Mouse (Mus musculus): ENCODE results near the gene Vmn2r43.
"Not testable (repeated sequence)": the region's sequence is repeated elsewhere in the genome, so short reads cannot be mapped to it uniquely, and the experiment has no call there.

The Vmn2r43 gene

DNA sequence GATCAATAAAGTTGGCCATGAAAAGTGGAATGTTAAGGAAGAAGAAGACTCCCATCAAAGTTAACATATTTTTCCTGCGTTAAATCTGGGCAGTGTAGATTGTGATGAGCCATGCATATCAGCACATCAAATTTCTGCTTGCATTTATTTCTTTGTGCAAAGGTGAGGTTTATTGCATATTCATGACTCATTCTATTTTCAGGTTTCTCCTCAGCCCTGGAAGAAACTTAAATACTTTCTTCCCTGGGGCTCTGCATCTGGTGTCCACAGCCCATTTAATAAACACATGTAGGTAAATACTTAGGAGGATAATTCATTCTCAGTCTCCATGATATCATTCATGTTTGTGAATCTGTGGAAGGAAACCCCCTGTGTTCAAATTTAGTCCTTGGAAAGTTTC lies at the start of gene Vmn2r43:
Vmn2r43 (minus strand) TSS at position 101 of the 400 bp plus-strand sequence.
- DNase-seq (ENCODE audit: extremely low read depth, insufficient read length, low spot score), result not testable (repeated sequence)

DNA sequence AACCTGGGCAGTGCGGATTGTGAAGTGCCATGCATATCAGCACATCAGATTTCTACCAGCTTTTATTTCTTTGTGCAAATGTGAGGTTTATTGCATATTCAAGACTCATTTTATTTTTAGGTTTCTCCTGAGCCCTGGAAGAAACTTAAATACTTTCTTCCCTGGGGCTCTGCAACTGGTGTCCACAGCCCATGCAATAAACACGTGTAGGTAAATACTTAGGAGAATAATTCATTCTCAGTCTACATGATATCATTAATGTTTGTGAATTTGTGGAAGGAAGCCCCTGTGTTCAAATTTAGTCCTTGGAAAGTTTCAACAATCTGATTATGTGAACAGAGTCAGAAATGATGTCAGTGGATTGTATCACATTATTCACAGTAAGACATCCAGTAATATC lies 60.2 kb downstream of the Vmn2r43 start, which contains the start of gene Vmn2r42:
Vmn2r42 (minus strand) TSS at position 101 of the 400 bp plus-strand sequence.
- not testable (repeated sequence) for DNase-seq (ENCODE audit: extremely low read depth, insufficient read length, low spot score)

Data from 3134 (cell line).